Mouse (Mus musculus) small intestine, adult 2 months (tissue): ENCODE results near the gene Rae1. TPM values are rescaled to one million over a fixed set of nuclear protein-coding genes. Genes with fewer than 3 reads are reported as not detected.

ENCODE experiments used
- H3K27ac ChIP-seq: fragments of 200-500 bp; 2 replicates; pipeline ENCODE4 v1.5.1; 2012; ENCODE audit warnings: low read depth, low read length, control low read depth, inconsistent platforms; ENCODE audit not compliant: insufficient read depth
- H3K27me3 ChIP-seq: fragments of 200-500 bp; 2 replicates; pipeline ENCODE4 v1.6.1; 2012; ENCODE audit warnings: mild to moderate bottlenecking, moderate library complexity, low read length, inconsistent platforms; ENCODE audit not compliant: control insufficient read depth, insufficient read depth
- H3K36me3 ChIP-seq: fragments of 200-500 bp; 2 replicates; pipeline ENCODE4 v1.6.1; 2012; ENCODE audit warnings: mild to moderate bottlenecking, low read length, control low read depth, inconsistent platforms; ENCODE audit not compliant: control insufficient read depth, insufficient read depth
- H3K4me1 ChIP-seq: fragments of 200-500 bp; 2 replicates; pipeline ENCODE4 v1.6.1; 2012; ENCODE audit warnings: low read length, inconsistent platforms, mixed read lengths; ENCODE audit not compliant: control insufficient read depth, insufficient read depth, insufficient read length
- H3K4me3 ChIP-seq: fragments of 200-500 bp; 2 replicates; pipeline ENCODE4 v1.5.1; 2012; ENCODE audit warnings: low read depth, mild to moderate bottlenecking, control low read depth, inconsistent platforms, low read length, moderate library complexity
- CTCF ChIP-seq: fragments of 200-500 bp; IDR thresholded peaks from 2 replicates; pipeline ENCODE4 v1.5.1; 2012; ENCODE audit warnings: low read depth, mild to moderate bottlenecking, control low read depth, inconsistent platforms, low read length, moderate library complexity, mixed read lengths; ENCODE audit not compliant: insufficient replicate concordance, insufficient read length; ENCODE audit errors: extremely low read depth
- POLR2A ChIP-seq: fragments of 200-500 bp; IDR thresholded peaks from 2 replicates; pipeline ENCODE4 v1.6.1; 2012; ENCODE audit warnings: low read depth, mild to moderate bottlenecking, control low read depth, inconsistent platforms, low read length, moderate library complexity
- WGBS: fragments of 180-500 bp; shearing (Covaris S2); methylation state at CpG from one replicate; pipeline ENCODE4 v1.1.7; 2018; 5-methylcytosine and 5-hydroxymethylcytosine counted together
- polyA plus RNA-seq: library from polyadenylated mRNA; depleted of rRNA; stranded (reverse); fragments of >200 nt; gene quantifications from 2 replicates; pipeline ENCODE4 v1.2.3, GENCODE M21; 2012

Gene Rae1
- polyA plus RNA-seq, 1 experiment, result 33.1 TPM

DNA sequence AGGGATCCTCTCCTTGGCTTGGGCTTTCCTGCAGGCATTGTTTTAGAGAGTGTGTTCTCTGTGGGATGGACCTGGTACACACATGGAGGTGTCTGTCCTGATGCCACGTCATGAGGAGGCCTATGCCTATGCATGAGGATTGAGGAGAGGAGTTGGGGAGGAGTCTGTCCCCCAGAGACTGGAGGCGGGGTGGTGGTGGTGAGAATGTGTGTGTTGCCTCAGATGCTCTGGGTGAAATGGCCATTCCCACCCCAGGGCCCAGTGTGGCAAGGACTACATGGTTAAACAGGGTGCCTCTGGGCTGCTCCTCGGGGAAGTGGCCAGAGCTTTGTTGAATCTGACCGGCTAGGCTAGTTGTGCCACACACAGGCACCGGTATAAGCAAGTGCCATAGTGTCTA lies 26.4 kb downstream of the Rae1 start:
- Histone ChIP-seq H3K36me3 (peaks cover 6% of the 10 kb centered on the region; the same call in 1 of the 2 replicates), H3K4me3 (0 out of 2 replicates have a peak overlapping the region, but pooled peaks have one; percentile 1), H3K27ac (peak overlapping the region; percentile 32), H3K27me3 (no peaks in the 10 kb centered on the region), H3K4me1 (peaks cover 63% of the 10 kb centered on the region)
- WGBS, result 29% methylated on average over 5 of the region's 5 CpGs
- no peak for TF ChIP-seq POLR2A
- no peak for TF ChIP-seq CTCF

DNA sequence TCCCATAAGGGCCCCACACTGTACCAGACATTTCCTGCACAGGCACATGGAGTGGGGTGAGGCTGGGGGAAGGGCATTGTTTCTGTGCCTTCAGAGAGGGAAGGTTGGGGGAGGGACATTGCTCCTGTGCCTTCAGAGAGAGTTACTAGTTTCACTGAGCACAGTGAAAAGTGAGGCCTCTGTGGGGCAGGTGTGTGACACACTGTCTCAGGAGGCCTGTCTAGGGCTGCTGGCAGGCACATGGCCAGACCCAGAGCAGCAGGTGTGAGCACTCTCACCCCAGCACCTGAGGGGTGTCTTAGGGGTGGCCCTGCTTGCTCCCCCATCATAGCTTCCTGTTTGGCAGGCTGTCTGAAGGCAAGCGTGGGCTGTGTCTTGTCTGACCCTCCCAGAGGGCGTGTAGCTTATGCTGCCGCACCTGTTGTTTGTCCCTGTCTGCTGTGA lies 26.8 kb downstream of the Rae1 start:
- H3K36me3 ChIP-seq, result peaks cover 10% of the 10 kb centered on the region; the same call in 1 of the 2 replicates
- H3K27ac ChIP-seq, result peak overlapping the region; percentile 32
- TF ChIP-seq POLR2A (0 out of 2 replicates have a peak, but pooled peaks have one; percentile 19), CTCF (no peak)
- WGBS, result 19% methylated on average over 3 of the region's 3 CpGs
- H3K27me3 ChIP-seq, result no peaks in the 10 kb centered on the region
- H3K4me1 ChIP-seq, result peaks cover 63% of the 10 kb centered on the region
- 0 out of 2 replicates have a peak overlapping the region, but pooled peaks have one; percentile 1 for H3K4me3 ChIP-seq

DNA sequence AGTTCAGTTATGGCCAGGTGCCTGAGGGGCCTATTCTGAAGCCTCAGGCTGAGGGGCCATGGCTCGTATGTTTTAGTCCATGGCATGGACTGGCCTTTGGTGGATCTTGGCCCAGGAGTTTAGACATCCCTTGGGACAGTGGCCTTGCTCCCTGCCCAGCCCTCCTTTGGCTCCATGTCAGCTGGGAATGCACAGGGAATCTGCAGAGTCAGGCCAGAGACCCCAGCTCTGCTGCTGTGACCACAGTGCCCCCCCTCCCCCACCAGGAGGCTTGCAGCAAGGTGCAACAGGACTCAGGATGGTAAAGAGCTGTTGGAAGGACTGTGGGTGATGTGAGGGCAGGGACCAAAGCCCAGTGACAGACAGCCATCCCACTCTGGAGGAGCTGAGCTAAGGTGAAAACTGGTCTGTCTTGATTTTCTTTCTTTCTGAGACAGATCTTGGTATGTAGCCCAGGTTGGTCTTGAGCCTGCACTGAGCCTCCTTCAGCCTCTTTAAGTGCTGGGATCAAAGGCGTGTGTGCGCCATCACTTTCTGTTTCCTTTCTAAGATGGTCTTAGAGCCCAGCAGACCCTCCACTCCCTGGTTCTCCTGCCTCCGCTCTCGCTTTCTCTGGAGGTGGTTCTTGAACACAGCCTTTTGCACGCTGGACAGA lies 27.4 kb downstream of the Rae1 start:
- peak overlapping the region; percentile 39 for H3K27ac ChIP-seq
- H3K4me1 ChIP-seq, result peaks cover 67% of the 10 kb centered on the region
- peaks cover 10% of the 10 kb centered on the region; the same call in 1 of the 2 replicates for H3K36me3 ChIP-seq

DNA sequence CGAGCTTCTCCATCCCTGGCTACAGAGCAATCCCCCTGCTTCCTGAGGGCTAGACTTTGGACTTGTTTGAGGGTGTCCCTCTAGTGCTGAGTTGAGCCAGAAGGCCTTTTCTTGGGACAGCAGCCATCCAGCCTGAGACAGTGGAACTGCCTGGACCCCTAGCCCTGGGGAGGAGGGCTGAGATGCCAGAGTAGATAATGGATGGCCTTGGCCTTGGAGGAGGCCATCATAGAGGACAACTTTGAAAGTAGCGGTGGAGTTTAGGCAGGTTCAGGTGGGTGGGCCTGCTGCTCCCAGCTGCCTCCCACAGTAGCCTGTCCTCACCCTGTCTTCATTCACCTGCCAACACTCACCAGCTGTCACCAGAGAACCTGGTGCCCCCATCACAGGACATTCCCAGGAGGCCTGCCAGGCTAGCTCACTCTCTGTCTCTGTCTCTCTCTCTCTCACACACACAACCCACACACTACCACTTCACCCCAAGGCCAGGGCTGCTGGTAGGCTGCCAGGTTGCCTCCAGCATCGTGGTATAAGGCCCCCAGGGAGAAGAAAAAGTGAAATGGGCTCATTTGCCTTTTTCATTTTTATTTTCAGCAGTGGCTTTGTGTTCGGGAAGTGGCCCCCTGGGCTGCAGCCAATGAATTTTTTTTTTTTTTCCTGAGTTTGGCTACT lies 28.0 kb downstream of the Rae1 start:
- TF ChIP-seq POLR2A (no peak; the same call in 1 of the 2 replicates), CTCF (no peak)

More for the DNA sequence above, 27.4 kb downstream of the Rae1 start:
- WGBS, result 55% methylated on average over 6 of the region's 6 CpGs
- Histone ChIP-seq H3K27me3 (no peaks in the 10 kb centered on the region), H3K4me3 (no peak overlapping the region)
- TF ChIP-seq CTCF (no peak), POLR2A (no peak)

DNA sequence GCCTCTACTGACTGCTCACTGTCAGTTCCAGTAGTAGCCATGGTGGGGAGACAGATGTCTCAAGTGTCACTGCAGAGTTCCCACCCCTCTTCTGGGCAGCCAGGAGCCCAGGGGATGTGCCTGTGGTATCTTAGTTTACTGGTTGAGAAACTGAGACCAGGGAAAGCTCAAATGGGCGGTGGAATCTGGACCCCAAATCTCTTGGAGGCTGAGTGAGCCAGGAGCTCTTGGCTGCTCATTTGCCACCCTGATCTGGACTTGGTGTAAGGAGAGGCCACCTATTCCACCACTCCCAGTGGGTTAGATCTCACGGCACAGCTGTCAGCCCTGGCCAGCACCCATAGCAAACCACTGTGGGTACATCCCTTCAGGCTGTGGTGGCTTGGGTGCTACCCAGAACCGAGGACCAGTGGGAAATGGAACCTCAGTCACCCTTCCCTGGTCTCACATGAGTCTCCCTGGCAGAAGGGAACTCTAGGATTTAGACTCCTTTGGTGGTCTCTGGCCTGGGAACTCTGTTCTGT lies 28.7 kb downstream of the Rae1 start:
- H3K4me3 ChIP-seq, result no peak overlapping the region
- no peak for TF ChIP-seq CTCF
- no peak for TF ChIP-seq POLR2A
- peaks cover 13% of the 10 kb centered on the region; the same call in 1 of the 2 replicates for H3K36me3 ChIP-seq
- WGBS, result 62% methylated on average over 3 of the region's 3 CpGs
- H3K27ac ChIP-seq, result no peak overlapping the region
- no peaks in the 10 kb centered on the region for H3K27me3 ChIP-seq
- H3K4me1 ChIP-seq, result peaks cover 60% of the 10 kb centered on the region

More for the DNA sequence above, 28.0 kb downstream of the Rae1 start:
- Histone ChIP-seq H3K4me3 (no peak overlapping the region), H3K36me3 (peaks cover 10% of the 10 kb centered on the region; the same call in 1 of the 2 replicates), H3K27me3 (no peaks in the 10 kb centered on the region), H3K27ac (no peak overlapping the region), H3K4me1 (peaks cover 63% of the 10 kb centered on the region)
- 39% methylated on average over 4 of the region's 4 CpGs for WGBS

DNA sequence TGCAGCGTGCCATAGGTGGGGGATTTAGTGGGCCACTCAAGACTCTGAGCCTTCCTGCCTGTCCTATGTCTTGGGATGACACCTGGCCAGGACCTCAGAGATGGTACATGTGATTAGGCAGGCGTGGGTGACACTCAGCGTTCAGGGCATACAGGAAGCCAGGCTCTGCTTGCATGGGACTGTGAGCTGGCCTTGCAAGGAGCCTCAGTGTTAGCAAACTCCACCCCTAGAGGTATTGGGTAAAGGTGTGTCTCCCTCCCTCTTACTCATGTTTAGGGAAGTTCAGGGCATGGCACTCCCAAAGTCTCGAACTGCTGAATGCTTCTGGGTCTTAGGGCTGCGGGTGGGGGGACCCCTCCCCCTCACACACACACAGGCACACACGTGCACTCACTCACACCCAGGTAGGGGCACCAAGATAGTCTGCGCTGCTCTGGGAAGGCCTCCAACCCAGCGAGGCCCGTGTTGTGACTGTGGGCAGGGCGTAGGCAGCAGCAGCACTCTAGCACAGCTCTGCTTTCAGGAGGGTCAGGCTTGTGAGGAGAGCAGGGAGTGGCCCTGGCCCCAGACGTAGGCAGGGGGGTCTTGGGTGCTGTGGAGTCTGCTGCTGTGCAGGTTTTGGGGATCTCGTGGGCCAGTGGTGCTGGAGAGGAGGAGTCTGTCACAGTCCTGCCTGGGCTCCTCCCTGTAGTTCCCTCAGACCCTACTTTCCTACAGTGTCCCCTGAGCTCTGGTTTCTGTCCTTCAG lies 30.8 kb downstream of the Rae1 start:
- TF ChIP-seq POLR2A (no peak), CTCF (no peak)
- peaks cover 19% of the 10 kb centered on the region; the same call in 1 of the 2 replicates for H3K36me3 ChIP-seq
- no peak overlapping the region for H3K27ac ChIP-seq
- peaks cover 42% of the 10 kb centered on the region for H3K4me1 ChIP-seq
- H3K27me3 ChIP-seq, result no peaks in the 10 kb centered on the region
- WGBS, result 45% methylated on average over 12 of the region's 12 CpGs
- no peak overlapping the region for H3K4me3 ChIP-seq
